Mouse (Mus musculus): ENCODE measurements around the gene Ap3m1. TPM values are rescaled to one million over a fixed set of nuclear protein-coding genes. Genes with fewer than 3 reads are reported as not detected.

Ap3m1 gene
- polyA plus RNA-seq, 1 experiment from 2014 or later: 72.3 TPM

DNA sequence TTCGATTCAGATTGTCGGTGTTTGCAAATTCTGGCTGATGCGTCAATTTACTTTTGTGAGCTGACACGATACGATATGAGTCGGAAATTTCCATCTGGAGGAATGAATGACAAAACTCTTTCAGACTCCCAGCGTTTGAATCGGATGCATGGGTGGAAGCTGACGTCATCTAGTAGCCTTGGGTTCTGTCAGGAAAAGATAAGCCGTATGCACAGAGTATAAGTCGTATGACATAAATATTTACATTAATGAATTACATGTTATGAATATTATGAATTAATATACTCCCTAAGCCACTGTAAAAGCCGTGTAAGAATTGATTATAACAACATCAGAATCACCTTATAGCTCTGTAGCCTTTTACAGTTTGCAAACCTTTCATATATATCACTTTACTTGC, 13.2 kb downstream of the Ap3m1 start:
- ATAC-seq (ENCODE audit: insufficient number of reproducible peaks, insufficient read depth, low FRiP score, low read depth): no peak
- no peaks in the 10 kb centered on the region for H3K27me3 ChIP-seq (ENCODE audit: control insufficient read depth, insufficient read depth, low read length)
- H3K36me3 ChIP-seq (ENCODE audit: control insufficient read depth, insufficient read depth, low read length): peaks cover 81% of the 10 kb centered on the region
- H3K4me2 ChIP-seq (ENCODE audit: low read length): no peak overlapping the region
- peaks cover 0 to 6% of the 10 kb centered on the region in 2 experiments; a peak in 3 of 4 replicates for H3K4me1 ChIP-seq (ENCODE audit: control insufficient read depth in 2 of 2, insufficient read depth in 2 of 2, low read length in 2 of 2)
- peak overlapping the region in 1 of 2 experiments; percentile 44; a peak in 1 of 4 replicates for H3K27ac ChIP-seq (replicated peaks in 1 of 2; ENCODE audit: control insufficient read depth in 1 of 2, insufficient read depth in 1 of 2, low read depth in 2 of 2, low read length in 2 of 2)
- no peak overlapping the region for H3K4me3 ChIP-seq (ENCODE audit: control insufficient read depth in 1 of 2, insufficient read depth in 1 of 2, low read depth in 1 of 2, low read length in 2 of 2)
- H3K9me3 ChIP-seq (ENCODE audit: control insufficient read depth, low read length): no peaks in the 10 kb centered on the region
- WGBS: 66% methylated on average over 12 of the region's 12 CpGs
- H3K9ac ChIP-seq (ENCODE audit: low read length): no peak overlapping the region

- Histone ChIP-seq H3K27me3 (ENCODE audit: control insufficient read depth, insufficient read depth, low read length) (no peaks in the 10 kb centered on the region), H3K4me1 (ENCODE audit: control insufficient read depth in 2 of 2, insufficient read depth in 2 of 2, low read length in 2 of 2) (peaks cover 0 to 5% of the 10 kb centered on the region in 2 experiments; a peak in 3 of 4 replicates), H3K9me3 (ENCODE audit: control insufficient read depth, low read length) (no peaks in the 10 kb centered on the region), H3K9ac (ENCODE audit: low read length) (no peak overlapping the region), H3K27ac (replicated peaks in 1 of 2; ENCODE audit: control insufficient read depth in 1 of 2, insufficient read depth in 1 of 2, low read depth in 2 of 2, low read length in 2 of 2) (no peak overlapping the region), H3K4me3 (ENCODE audit: control insufficient read depth in 1 of 2, insufficient read depth in 1 of 2, low read depth in 1 of 2, low read length in 2 of 2) (no peak overlapping the region), H3K36me3 (ENCODE audit: control insufficient read depth, insufficient read depth, low read length) (peaks cover 93% of the 10 kb centered on the region), H3K4me2 (ENCODE audit: low read length) (no peak overlapping the region)
- no peak for ATAC-seq (ENCODE audit: insufficient number of reproducible peaks, insufficient read depth, low FRiP score, low read depth)
- 90% methylated on average over 3 of the region's 3 CpGs for WGBS
Observed at GRCm38 (mm10) chr14:21034791-21035190, 17.5 kb downstream of the Ap3m1 start.

GRCm38 (mm10) chr14:21034271-21034670, 18.0 kb downstream of the Ap3m1 start:
- no peak for ATAC-seq (ENCODE audit: insufficient number of reproducible peaks, insufficient read depth, low FRiP score, low read depth)
- WGBS: 86% methylated on average over 4 of the region's 4 CpGs
- Histone ChIP-seq H3K27ac (replicated peaks in 1 of 2; ENCODE audit: control insufficient read depth in 1 of 2, insufficient read depth in 1 of 2, low read depth in 2 of 2, low read length in 2 of 2) (no peak overlapping the region), H3K27me3 (ENCODE audit: control insufficient read depth, insufficient read depth, low read length) (no peaks in the 10 kb centered on the region), H3K9me3 (ENCODE audit: control insufficient read depth, low read length) (no peaks in the 10 kb centered on the region), H3K4me2 (ENCODE audit: low read length) (no peak overlapping the region), H3K4me3 (ENCODE audit: control insufficient read depth in 1 of 2, insufficient read depth in 1 of 2, low read depth in 1 of 2, low read length in 2 of 2) (no peak overlapping the region), H3K9ac (ENCODE audit: low read length) (no peak overlapping the region), H3K4me1 (ENCODE audit: control insufficient read depth in 2 of 2, insufficient read depth in 2 of 2, low read length in 2 of 2) (peaks cover 0 to under 1% of the 10 kb centered on the region in 2 experiments; a peak in 2 of 4 replicates), H3K36me3 (ENCODE audit: control insufficient read depth, insufficient read depth, low read length) (peaks cover 93% of the 10 kb centered on the region)

DNA sequence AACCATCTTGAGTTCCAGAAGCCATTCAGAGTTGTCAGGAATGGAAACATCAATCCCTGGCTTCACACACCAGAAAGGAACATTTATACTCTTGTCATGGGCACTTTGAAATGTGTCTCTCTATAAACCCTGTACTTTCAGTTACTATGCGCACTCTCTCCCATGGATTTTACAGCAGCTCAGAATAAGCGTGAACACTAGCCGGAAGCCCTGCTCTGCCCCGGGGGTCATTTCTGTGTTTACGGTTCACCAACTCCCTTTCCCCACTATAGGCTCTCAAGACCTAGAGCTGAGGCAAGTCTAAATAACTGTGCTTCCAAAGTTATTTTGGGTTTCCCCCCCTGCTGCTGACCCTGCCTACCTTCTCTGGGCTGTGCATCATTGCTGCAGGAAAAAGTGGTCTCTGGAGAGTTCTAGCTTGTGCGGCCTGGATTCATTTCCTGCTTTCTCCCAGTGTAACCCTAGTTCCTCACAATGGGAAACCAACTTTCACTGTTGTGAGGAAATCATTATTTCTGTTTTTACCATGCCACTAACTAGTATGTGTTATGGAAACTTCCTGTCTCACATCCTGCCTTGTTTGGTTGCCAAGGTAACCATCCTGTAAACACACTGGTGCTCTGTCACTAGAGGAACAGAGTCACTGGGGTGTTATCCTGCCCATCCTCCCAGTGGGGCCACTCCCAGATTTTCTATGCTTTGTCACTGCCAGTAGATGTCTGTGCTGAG, 20.4 kb downstream of the Ap3m1 start:
- Histone ChIP-seq H3K27ac (replicated peaks in 1 of 2; ENCODE audit: control insufficient read depth in 1 of 2, insufficient read depth in 1 of 2, low read depth in 2 of 2, low read length in 2 of 2) (peak overlapping the region; percentile 75 to 80), H3K36me3 (ENCODE audit: control insufficient read depth, insufficient read depth, low read length) (peaks cover 93% of the 10 kb centered on the region), H3K4me2 (ENCODE audit: low read length) (no peak overlapping the region), H3K27me3 (ENCODE audit: control insufficient read depth, insufficient read depth, low read length) (no peaks in the 10 kb centered on the region), H3K4me1 (ENCODE audit: control insufficient read depth in 2 of 2, insufficient read depth in 2 of 2, low read length in 2 of 2) (peaks cover 0 to 2% of the 10 kb centered on the region in 2 experiments; a peak in 1 of 4 replicates), H3K4me3 (ENCODE audit: control insufficient read depth in 1 of 2, insufficient read depth in 1 of 2, low read depth in 1 of 2, low read length in 2 of 2) (no peak overlapping the region), H3K9ac (ENCODE audit: low read length) (no peak overlapping the region), H3K9me3 (ENCODE audit: control insufficient read depth, low read length) (no peaks in the 10 kb centered on the region)
- WGBS: 66% methylated on average over 6 of the region's 6 CpGs
- peak; percentile 66 for ATAC-seq (ENCODE audit: insufficient number of reproducible peaks, insufficient read depth, low FRiP score, low read depth)

GRCm38 (mm10) chr14:21029025-21029659, 23.2 kb downstream of the Ap3m1 start:
- peaks cover 99% of the 10 kb centered on the region for H3K36me3 ChIP-seq (ENCODE audit: control insufficient read depth, insufficient read depth, low read length)

GRCm38 (mm10) chr14:21027542-21027941, 24.8 kb downstream of the Ap3m1 start:
- ATAC-seq (ENCODE audit: insufficient number of reproducible peaks, insufficient read depth, low FRiP score, low read depth): no peak
- no peaks in the 10 kb centered on the region for H3K9me3 ChIP-seq (ENCODE audit: control insufficient read depth, low read length)
- H3K4me3 ChIP-seq (ENCODE audit: control insufficient read depth in 1 of 2, insufficient read depth in 1 of 2, low read depth in 1 of 2, low read length in 2 of 2): no peak overlapping the region
- no peak overlapping the region for H3K27ac ChIP-seq (replicated peaks in 1 of 2; ENCODE audit: control insufficient read depth in 1 of 2, insufficient read depth in 1 of 2, low read depth in 2 of 2, low read length in 2 of 2)
- H3K36me3 ChIP-seq (ENCODE audit: control insufficient read depth, insufficient read depth, low read length): peaks cover 100% of the 10 kb centered on the region
- H3K4me1 ChIP-seq (ENCODE audit: control insufficient read depth in 2 of 2, insufficient read depth in 2 of 2, low read length in 2 of 2): peaks cover 0 to 2% of the 10 kb centered on the region in 2 experiments; a peak in 1 of 4 replicates
- no peaks in the 10 kb centered on the region for H3K27me3 ChIP-seq (ENCODE audit: control insufficient read depth, insufficient read depth, low read length)
- H3K9ac ChIP-seq (ENCODE audit: low read length): no peak overlapping the region
- no peak overlapping the region for H3K4me2 ChIP-seq (ENCODE audit: low read length)

More at GRCm38 (mm10) chr14:21029025-21029659, 23.2 kb downstream of the Ap3m1 start:
- 68% methylated on average over 11 of the region's 11 CpGs for WGBS
- H3K4me3 ChIP-seq (ENCODE audit: control insufficient read depth in 1 of 2, insufficient read depth in 1 of 2, low read depth in 1 of 2, low read length in 2 of 2): no peak overlapping the region
- H3K4me2 ChIP-seq (ENCODE audit: low read length): no peak overlapping the region
- H3K27me3 ChIP-seq (ENCODE audit: control insufficient read depth, insufficient read depth, low read length): no peaks in the 10 kb centered on the region
- peaks cover 0 to 2% of the 10 kb centered on the region in 2 experiments; a peak in 1 of 4 replicates for H3K4me1 ChIP-seq (ENCODE audit: control insufficient read depth in 2 of 2, insufficient read depth in 2 of 2, low read length in 2 of 2)
- no peak overlapping the region for H3K27ac ChIP-seq (replicated peaks in 1 of 2; ENCODE audit: control insufficient read depth in 1 of 2, insufficient read depth in 1 of 2, low read depth in 2 of 2, low read length in 2 of 2)
- H3K9me3 ChIP-seq (ENCODE audit: control insufficient read depth, low read length): no peaks in the 10 kb centered on the region
- H3K9ac ChIP-seq (ENCODE audit: low read length): no peak overlapping the region
- ATAC-seq (ENCODE audit: insufficient number of reproducible peaks, insufficient read depth, low FRiP score, low read depth): 0 out of 2 replicates have a peak, but pooled peaks have one; percentile 26

DNA sequence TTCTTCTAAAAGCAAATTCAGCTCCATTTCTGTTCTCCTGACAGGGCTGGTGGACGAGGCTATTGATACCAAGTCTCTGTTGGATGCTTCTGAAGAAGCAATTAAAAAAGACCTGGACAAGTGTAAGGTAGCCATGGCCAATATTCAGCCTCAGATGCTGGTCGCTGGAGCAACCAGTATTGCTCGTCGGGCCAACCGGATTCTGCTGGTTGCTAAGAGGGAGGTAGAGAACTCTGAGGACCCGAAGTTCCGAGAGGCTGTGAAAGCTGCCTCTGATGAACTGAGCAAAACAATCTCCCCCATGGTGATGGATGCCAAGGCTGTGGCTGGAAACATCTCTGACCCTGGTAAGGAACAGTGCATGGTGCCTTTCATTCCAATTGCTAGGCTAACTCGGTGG, 31.9 kb downstream of the Ap3m1 start:
- ATAC-seq (ENCODE audit: insufficient number of reproducible peaks, insufficient read depth, low FRiP score, low read depth): no peak
- Histone ChIP-seq H3K36me3 (ENCODE audit: control insufficient read depth, insufficient read depth, low read length) (peaks cover 96% of the 10 kb centered on the region), H3K27ac (replicated peaks in 1 of 2; ENCODE audit: control insufficient read depth in 1 of 2, insufficient read depth in 1 of 2, low read depth in 2 of 2, low read length in 2 of 2) (no peak overlapping the region), H3K9ac (ENCODE audit: low read length) (no peak overlapping the region), H3K9me3 (ENCODE audit: control insufficient read depth, low read length) (no peaks in the 10 kb centered on the region), H3K27me3 (ENCODE audit: control insufficient read depth, insufficient read depth, low read length) (no peaks in the 10 kb centered on the region), H3K4me2 (ENCODE audit: low read length) (no peak overlapping the region), H3K4me3 (ENCODE audit: control insufficient read depth in 1 of 2, insufficient read depth in 1 of 2, low read depth in 1 of 2, low read length in 2 of 2) (no peak overlapping the region), H3K4me1 (ENCODE audit: control insufficient read depth in 2 of 2, insufficient read depth in 2 of 2, low read length in 2 of 2) (no peaks in the 10 kb centered on the region)
- WGBS: 91% methylated on average over 8 of the region's 8 CpGs
